Mouse (Mus musculus) midbrain, embryonic 13.5 days (tissue): ENCODE measurements around the gene Hcn3. TPM values are rescaled to one million over a fixed set of nuclear protein-coding genes. Genes with fewer than 3 reads are reported as not detected.
A peak's percentile ranks its signal among the peaks of the same experiment; 100 is the strongest.
"Not testable (repeated sequence)": the region's sequence is repeated elsewhere in the genome, so short reads cannot be mapped to it uniquely, and the experiment has no call there.

Experiments
- ATAC-seq: fragments of 200-750 bp; cut with Nextera tagmentation; 2 replicates; pipeline ENCODE4 v1.8.0; 2017; ENCODE audit warnings: mild to moderate bottlenecking, moderate TSS enrichment, moderate library complexity
- H3K27ac ChIP-seq: fragments of 300-500 bp; sonication (generic); 2 replicates; pipeline ENCODE4 v1.5.1; 2015; ENCODE audit warnings: inconsistent platforms, mild to moderate bottlenecking, moderate library complexity
- H3K27me3 ChIP-seq: fragments of 300-500 bp; sonication (generic); 2 replicates; pipeline ENCODE4 v1.6.1; 2015; ENCODE audit warnings: mild to moderate bottlenecking, inconsistent platforms
- H3K36me3 ChIP-seq: fragments of 300-500 bp; sonication (generic); 2 replicates; pipeline ENCODE4 v1.6.1; 2015; ENCODE audit warnings: mild to moderate bottlenecking, inconsistent platforms
- H3K4me1 ChIP-seq: fragments of 300-500 bp; sonication (generic); replicated peaks from 2 replicates; pipeline ENCODE4 v1.6.1; 2015; ENCODE audit warnings: inconsistent platforms
- H3K4me2 ChIP-seq: fragments of 300-500 bp; sonication (generic); replicated peaks from 2 replicates; pipeline ENCODE4 v1.6.1; 2015; ENCODE audit warnings: moderate library complexity, mild to moderate bottlenecking, inconsistent platforms
- H3K4me3 ChIP-seq: fragments of 300-500 bp; sonication (generic); replicated peaks from 2 replicates; pipeline ENCODE4 v1.5.1; 2015; ENCODE audit warnings: mild to moderate bottlenecking, inconsistent platforms
- H3K9ac ChIP-seq: fragments of 300-500 bp; sonication (generic); replicated peaks from 2 replicates; pipeline ENCODE4 v1.6.1; 2015; ENCODE audit warnings: mild to moderate bottlenecking, inconsistent platforms
- H3K9me3 ChIP-seq: fragments of 300-500 bp; sonication (generic); 2 replicates; pipeline ENCODE4 v1.6.1; 2016; ENCODE audit warnings: mild to moderate bottlenecking, inconsistent platforms
- WGBS: fragments of 180-500 bp; shearing (Covaris S2); methylation state at CpG from one replicate; pipeline ENCODE4 v1.1.7; 2015; 5-methylcytosine and 5-hydroxymethylcytosine counted together
- polyA plus RNA-seq: library from polyadenylated mRNA; unstranded; fragments of >200 nt; fragmentation: Nextera tagmentation; extraction: Ambion mirVana; gene quantifications from 2 replicates; pipeline ENCODE4 v1.2.1, GENCODE M21; 2015

Hcn3 gene
- polyA plus RNA-seq, 1 experiment from 2014 or later = 32.3 TPM

GRCm38 (mm10) chr3:89177242-89178106 lies 17.5 kb upstream of the Hcn3 start, which contains the start of gene Scamp3:
Gene Scamp3, plus strand, starts transcription at chr3:89177473.
- Histone ChIP-seq H3K27me3 (no peaks in the 10 kb centered on the region), H3K27ac (peak within 1 kb of the TSS; percentile 76), H3K9me3 (no peaks in the 10 kb centered on the region), H3K4me1 (peaks cover 16% of the 10 kb centered on the region), H3K36me3 (peaks cover 78% of the 10 kb centered on the region), H3K4me2 (peak within 1 kb of the TSS; percentile 91), H3K9ac (peak within 1 kb of the TSS; percentile 78), H3K4me3 (peak within 1 kb of the TSS; percentile 74)
- under 1% methylated on average over 43 of the region's 43 CpGs for WGBS
- peak; percentile 97 for ATAC-seq

- ATAC-seq = peak; percentile 15
- Histone ChIP-seq H3K4me2 (no peak overlapping the region), H3K9ac (no peak overlapping the region), H3K27ac (no peak overlapping the region), H3K4me3 (no peak overlapping the region), H3K27me3 (no peaks in the 10 kb centered on the region), H3K4me1 (peaks cover 16% of the 10 kb centered on the region), H3K36me3 (peaks cover 79% of the 10 kb centered on the region), H3K9me3 (no peaks in the 10 kb centered on the region)
- 81% methylated on average over 7 of the region's 7 CpGs for WGBS
These were observed 16.4 kb upstream of the Hcn3 start for GRCm38 (mm10) chr3:89176421-89176820.

- Histone ChIP-seq H3K27ac (no peak overlapping the region), H3K4me1 (peaks cover 16% of the 10 kb centered on the region), H3K4me2 (no peak overlapping the region), H3K36me3 (peaks cover 78% of the 10 kb centered on the region), H3K4me3 (no peak overlapping the region), H3K9me3 (no peaks in the 10 kb centered on the region), H3K27me3 (no peaks in the 10 kb centered on the region), H3K9ac (no peak overlapping the region)
- WGBS = 94% methylated on average over 10 of the region's 10 CpGs
- ATAC-seq = no peak
These were observed 15.5 kb upstream of the Hcn3 start for GRCm38 (mm10) chr3:89175544-89175943.

- Histone ChIP-seq H3K4me3 (no peak overlapping the region), H3K36me3 (peaks cover 78% of the 10 kb centered on the region), H3K4me2 (no peak overlapping the region), H3K9me3 (no peaks in the 10 kb centered on the region), H3K9ac (no peak overlapping the region), H3K27me3 (no peaks in the 10 kb centered on the region), H3K4me1 (peaks cover 16% of the 10 kb centered on the region), H3K27ac (no peak overlapping the region)
- no peak for ATAC-seq
- WGBS = 94% methylated on average over 11 of the region's 11 CpGs
These were observed 14.8 kb upstream of the Hcn3 start for GRCm38 (mm10) chr3:89174844-89175243.

- no peaks in the 10 kb centered on the region for H3K9me3 ChIP-seq
- no peak overlapping the region for H3K4me3 ChIP-seq
- no peak overlapping the region for H3K9ac ChIP-seq
- peaks cover 27% of the 10 kb centered on the region for H3K4me1 ChIP-seq
- H3K36me3 ChIP-seq = peaks cover 48% of the 10 kb centered on the region
- H3K4me2 ChIP-seq = no peak overlapping the region
- no peak for ATAC-seq
- H3K27me3 ChIP-seq = no peaks in the 10 kb centered on the region
- 95% methylated on average over 19 of the region's 19 CpGs for WGBS
- H3K27ac ChIP-seq = no peak overlapping the region
These were observed 6.9 kb upstream of the Hcn3 start for GRCm38 (mm10) chr3:89166945-89167344.

- ATAC-seq = no peak
- WGBS = 32% methylated on average over 12 of the region's 12 CpGs
- H3K9me3 ChIP-seq = no peaks in the 10 kb centered on the region
- peak overlapping the region; percentile 80 for H3K4me2 ChIP-seq
- peaks cover 33% of the 10 kb centered on the region for H3K36me3 ChIP-seq
- no peaks in the 10 kb centered on the region for H3K27me3 ChIP-seq
- peak overlapping the region; percentile 91 for H3K4me3 ChIP-seq
- peaks cover 27% of the 10 kb centered on the region for H3K4me1 ChIP-seq
- peak overlapping the region; percentile 93 for H3K27ac ChIP-seq
- peak overlapping the region; percentile 94 for H3K9ac ChIP-seq
These were observed 5.4 kb upstream of the Hcn3 start for GRCm38 (mm10) chr3:89165268-89165870.

- WGBS = under 1% methylated on average over 68 of the region's 79 CpGs
- Histone ChIP-seq H3K4me2 (peak within 1 kb of the TSS; percentile 80), H3K9ac (peak within 1 kb of the TSS; percentile 94), H3K4me1 (peaks cover 28% of the 10 kb centered on the region), H3K9me3 (no peaks in the 10 kb centered on the region), H3K36me3 (peaks cover 27% of the 10 kb centered on the region), H3K27ac (peak within 1 kb of the TSS; percentile 93), H3K27me3 (no peaks in the 10 kb centered on the region), H3K4me3 (peak within 1 kb of the TSS; percentile 91)
- peak; percentile 97 for ATAC-seq
These were observed 4.7 kb upstream of the Hcn3 start, which contains the start of gene Clk2 for GRCm38 (mm10) chr3:89164506-89165267. Gene Clk2, plus strand, starts transcription at chr3:89164795.

GRCm38 (mm10) chr3:89163643-89164245 lies 3.7 kb upstream of the Hcn3 start:
- H3K36me3 ChIP-seq = peaks cover 17% of the 10 kb centered on the region
- H3K27me3 ChIP-seq = no peaks in the 10 kb centered on the region
- peaks cover 37% of the 10 kb centered on the region for H3K4me1 ChIP-seq
- WGBS = 76% methylated on average over 5 of the region's 5 CpGs
- no peak overlapping the region for H3K27ac ChIP-seq
- ATAC-seq = no peak
- H3K4me3 ChIP-seq = peak overlapping the region; percentile 91
- H3K9ac ChIP-seq = peak overlapping the region; percentile 94
- H3K4me2 ChIP-seq = peak overlapping the region; percentile 80
- H3K9me3 ChIP-seq = no peaks in the 10 kb centered on the region

- no peak overlapping the region for H3K9ac ChIP-seq
- peaks cover 11% of the 10 kb centered on the region for H3K36me3 ChIP-seq
- H3K4me1 ChIP-seq = peaks cover 43% of the 10 kb centered on the region
- no peaks in the 10 kb centered on the region for H3K9me3 ChIP-seq
- no peak for ATAC-seq
- 84% methylated on average over 1 of the region's 1 CpGs for WGBS
- no peak overlapping the region for H3K4me2 ChIP-seq
- H3K27me3 ChIP-seq = 0 out of 2 replicates have a peak, but pooled peaks cover under 1% of the 10 kb centered on the region
- H3K4me3 ChIP-seq = no peak overlapping the region
- H3K27ac ChIP-seq = no peak overlapping the region
These were observed 3.1 kb upstream of the Hcn3 start for GRCm38 (mm10) chr3:89163123-89163522.

- no peak overlapping the region for H3K4me2 ChIP-seq
- peaks cover 48% of the 10 kb centered on the region for H3K4me1 ChIP-seq
- H3K27me3 ChIP-seq = 0 out of 2 replicates have a peak, but pooled peaks cover 4% of the 10 kb centered on the region
- 89% methylated on average over 4 of the region's 4 CpGs for WGBS
- no peaks in the 10 kb centered on the region for H3K9me3 ChIP-seq
- H3K27ac ChIP-seq = no peak overlapping the region
- no peak overlapping the region for H3K9ac ChIP-seq
- H3K36me3 ChIP-seq = peaks cover under 1% of the 10 kb centered on the region; the same call in 1 of the 2 replicates
- H3K4me3 ChIP-seq = no peak overlapping the region
- no peak for ATAC-seq
These were observed 1.8 kb upstream of the Hcn3 start for GRCm38 (mm10) chr3:89161786-89162185.

- H3K4me1 ChIP-seq = peaks cover 43% of the 10 kb centered on the region
- H3K4me3 ChIP-seq, H3K36me3 ChIP-seq, H3K9me3 ChIP-seq, H3K9ac ChIP-seq, H3K27me3 ChIP-seq, H3K27ac ChIP-seq, H3K4me2 ChIP-seq, ATAC-seq: not testable (repeated sequence)
These were observed 1.2 kb upstream of the Hcn3 start for GRCm38 (mm10) chr3:89161207-89161606.
